12 mouse cellular contexts compared by ENCODE assay signal in the genomic region with DNA sequence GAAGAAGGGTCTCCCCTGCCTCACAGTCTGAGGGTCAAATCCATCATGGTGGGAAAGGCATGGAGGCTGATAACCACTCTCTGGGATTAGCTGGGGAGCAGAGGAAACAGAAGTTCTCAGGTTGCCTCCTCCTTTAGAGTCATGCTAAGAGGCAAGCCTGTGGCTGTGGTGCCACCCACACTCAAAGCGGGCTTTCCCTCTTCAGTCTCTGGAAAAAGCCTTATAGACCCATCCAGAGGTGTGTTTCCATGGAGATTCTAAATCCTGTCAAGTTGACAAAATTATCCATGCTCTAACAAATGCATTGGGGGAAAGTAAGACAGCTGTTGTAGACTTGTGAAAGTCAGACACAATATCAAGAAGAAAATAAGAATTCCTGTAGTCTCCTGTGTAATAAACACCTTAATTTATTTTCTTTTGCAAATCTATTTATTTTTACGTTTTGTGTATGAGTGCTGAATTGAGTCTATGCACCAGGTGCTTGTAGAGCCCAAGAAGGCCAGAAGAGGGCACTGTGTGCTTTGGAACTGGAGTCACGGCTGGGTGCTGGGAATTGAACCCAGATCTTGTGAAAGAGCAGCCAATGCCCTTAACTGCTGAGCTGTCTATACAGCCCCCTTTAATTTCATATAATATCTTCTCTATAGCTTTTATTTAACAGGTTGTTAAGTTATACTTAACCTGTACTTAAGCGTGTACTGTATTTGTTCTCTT. TPM values are rescaled to one million over a fixed set of nuclear protein-coding genes. Genes with fewer than 3 reads are reported as not detected.
DNase-seq lines count a peak whose midpoint lies in the region; ATAC-seq and TF ChIP-seq lines count a peak whose summit lies in the region.
"Had no signal": no experiment of that assay in that cellular context is flagged by ENCODE, and none has a peak within 500 bp of the region (broad histone marks: within the 10 kb centered on the region; RNA-seq: fewer than 3 reads in every experiment).

No protein-coding gene starts in this region.

- H3K27me3 ChIP-seq in cerebellum, adult 2 months (ENCODE audit: control insufficient read depth, insufficient read depth, low read length), result no peaks in the 10 kb centered on the region
- peaks cover 40% of the 10 kb centered on the region for H3K27me3 ChIP-seq in liver, postnatal 0 days (ENCODE audit: insufficient read depth, low read length)
- peaks cover 65% of the 10 kb centered on the region for H3K27me3 ChIP-seq in liver, embryonic 12.5 days (replicated peaks)
- H3K27me3 ChIP-seq in limb, embryonic 10.5 days (ENCODE audit: low read depth, poor library complexity, severe bottlenecking), result peaks cover 40% of the 10 kb centered on the region

- ATAC-seq in liver, postnatal 0 days, result no peak
- no peak for ATAC-seq in liver, embryonic 12.5 days

- peak; percentile 43 to 45 for DNase-seq in cerebellum, adult 2 months
- DNase-seq in cerebellum, postnatal 4 days (ENCODE audit: low spot score in 2 of 2), result no peak
- DNase-seq in liver, postnatal 0 days, result peak; percentile 21
- DNase-seq in R1 (ENCODE audit: low read depth, low spot score), result peak; percentile 67
- peak; percentile 53 for DNase-seq in induced T-regulatory cell, adult 2 months (ENCODE audit: low read depth)
- DNase-seq in limb, embryonic 10.5 days (ENCODE audit: low spot score), result no peak
- DNase-seq in gastrocnemius, postnatal 14 days, result no peak
- DNase-seq: B cell, adult 2 months; kidney, adult 11 months; liver, embryonic 13.5 days had no signal

- H3K36me3 ChIP-seq in liver, postnatal 0 days (replicated peaks; ENCODE audit: insufficient read depth, low read length), result no peaks in the 10 kb centered on the region
- H3K36me3 ChIP-seq in liver, embryonic 12.5 days, result no peaks in the 10 kb centered on the region
- no peaks in the 10 kb centered on the region for H3K36me3 ChIP-seq in limb, embryonic 10.5 days
- H3K36me3 ChIP-seq: liver, embryonic 13.5 days; midbrain, embryonic 12.5 days had no signal

- WGBS in cerebellum, adult 2 months, result 83% methylated on average over 4 of the region's 4 CpGs
- 66% methylated on average over 4 of the region's 4 CpGs for WGBS in liver, postnatal 0 days (ENCODE audit: insufficient replicate concordance)
- 47% methylated on average over 4 of the region's 4 CpGs for WGBS in liver, embryonic 12.5 days (ENCODE audit: insufficient replicate concordance)
- 73% methylated on average over 4 of the region's 4 CpGs for WGBS in limb, embryonic 10.5 days

- intact Hi-C loops in gastrocnemius, postnatal 14 days (cut with DNase I; ENCODE audit: low total_unique reads), result loop anchor here (10.0 kb wide), 1 partner anchor 315 kb away; no protein-coding TSS in a partner anchor

- H3K9ac ChIP-seq in liver, postnatal 0 days (replicated peaks), result no peak overlapping the region
- no peak overlapping the region for H3K9ac ChIP-seq in liver, embryonic 12.5 days
- H3K9ac ChIP-seq: liver, embryonic 13.5 days; midbrain, embryonic 12.5 days had no signal

- no peak for TF ChIP-seq POLR2A in cerebellum, adult 2 months (IDR thresholded peaks at IDR 0.05; ENCODE audit: borderline replicate concordance, insufficient read depth, low read length)

- H3K4me2 ChIP-seq in liver, postnatal 0 days (ENCODE audit: low read depth, low read length), result no peak overlapping the region
- H3K4me2 ChIP-seq in liver, embryonic 12.5 days, result no peak overlapping the region
- H3K4me2 ChIP-seq: liver, embryonic 13.5 days; midbrain, embryonic 12.5 days had no signal

- TF ChIP-seq EP300 in liver, postnatal 0 days (IDR thresholded peaks at IDR 0.05; ENCODE audit: low read depth), result no peak

- H3K27ac ChIP-seq in cerebellum, adult 2 months (ENCODE audit: insufficient read depth, low read length), result peak overlapping the region; percentile 68
- H3K27ac ChIP-seq in liver, postnatal 0 days (ENCODE audit: low read depth), result no peak overlapping the region
- no peak overlapping the region for H3K27ac ChIP-seq in liver, embryonic 12.5 days
- H3K27ac ChIP-seq in limb, embryonic 10.5 days, result no peak overlapping the region
- H3K27ac ChIP-seq: liver, embryonic 13.5 days; midbrain, embryonic 12.5 days had no signal

- H3K4me1 ChIP-seq in cerebellum, adult 2 months (ENCODE audit: control insufficient read depth, insufficient read depth, low read length), result peaks cover 20% of the 10 kb centered on the region
- H3K4me1 ChIP-seq in liver, postnatal 0 days (ENCODE audit: insufficient read depth), result peaks cover 4% of the 10 kb centered on the region
- peaks cover 11% of the 10 kb centered on the region; the same call in 1 of the 2 replicates for H3K4me1 ChIP-seq in liver, embryonic 12.5 days
- peaks cover 33% of the 10 kb centered on the region for H3K4me1 ChIP-seq in limb, embryonic 10.5 days

- TF ChIP-seq CTCF in cerebellum, adult 2 months (IDR thresholded peaks at IDR 0.05; ENCODE audit: borderline replicate concordance, insufficient read depth, low read depth, low read length), result peak; percentile 39; the same call in 1 of the 2 replicates
- TF ChIP-seq CTCF in liver, postnatal 0 days (IDR thresholded peaks at IDR 0.05; ENCODE audit: low read depth), result peak; percentile 49

- H3K9me3 ChIP-seq in liver, postnatal 0 days (ENCODE audit: low read length), result no peaks in the 10 kb centered on the region
- H3K9me3 ChIP-seq in liver, embryonic 12.5 days (replicated peaks), result no peaks in the 10 kb centered on the region
- no peaks in the 10 kb centered on the region for H3K9me3 ChIP-seq in limb, embryonic 10.5 days (replicated peaks)
- H3K9me3 ChIP-seq: liver, embryonic 13.5 days; midbrain, embryonic 12.5 days had no signal

- no peak overlapping the region for H3K4me3 ChIP-seq in cerebellum, adult 2 months (replicated peaks; ENCODE audit: insufficient read depth, low read depth, low read length)
- no peak overlapping the region for H3K4me3 ChIP-seq in liver, postnatal 0 days (ENCODE audit: low read depth, low read length)
- H3K4me3 ChIP-seq in liver, embryonic 12.5 days, result no peak overlapping the region
- no peak overlapping the region for H3K4me3 ChIP-seq in limb, embryonic 10.5 days
- H3K4me3 ChIP-seq: liver, embryonic 13.5 days; midbrain, embryonic 12.5 days had no signal

RNA-seq across cellular contexts. Expression of a gene that starts 2.8 kb away (rescaled TPM):
- 204 and 227 TPM in 2 replicates for polyA plus RNA-seq in cerebellum, adult 2 months (2012; rRNA removed)
- polyA plus RNA-seq in liver, postnatal 0 days (2015; fragmentation: Nextera tagmentation; extraction: Ambion mirVana), result not detected in 2 replicates
- 0.15 and 0.18 TPM in 2 replicates for polyA plus RNA-seq in liver, embryonic 12.5 days (2016; fragmentation: Nextera tagmentation; extraction: Ambion mirVana)
- 0.03 and 0.08 TPM in 2 replicates for polyA plus RNA-seq in limb, embryonic 10.5 days (2016; fragmentation: Nextera tagmentation; extraction: Ambion mirVana)
- under 1 TPM; 0.42 to 0.62 TPM for total RNA-seq in gastrocnemius, postnatal 14 days (2021)

RNA-seq across cellular contexts. Expression of a gene that starts 13.2 kb away (rescaled TPM):
- 18.6 and 19.1 TPM in 2 replicates for polyA plus RNA-seq in cerebellum, adult 2 months (2012; rRNA removed)
- polyA plus RNA-seq in liver, postnatal 0 days (2015; fragmentation: Nextera tagmentation; extraction: Ambion mirVana), result 7.8 and 9.6 TPM in 2 replicates
- polyA plus RNA-seq in liver, embryonic 12.5 days (2016; fragmentation: Nextera tagmentation; extraction: Ambion mirVana), result 34.0 and 34.5 TPM in 2 replicates
- 10.6 and 12.5 TPM in 2 replicates for polyA plus RNA-seq in limb, embryonic 10.5 days (2016; fragmentation: Nextera tagmentation; extraction: Ambion mirVana)
- total RNA-seq in gastrocnemius, postnatal 14 days (2021), result 1 to 10 TPM; 4.1 to 7.0 TPM

RNA-seq across cellular contexts. Expression of a gene that starts 25.0 kb away (rescaled TPM):
- 12.8 and 13.8 TPM in 2 replicates for polyA plus RNA-seq in cerebellum, adult 2 months (2012; rRNA removed)
- 5.9 and 7.0 TPM in 2 replicates for polyA plus RNA-seq in liver, postnatal 0 days (2015; fragmentation: Nextera tagmentation; extraction: Ambion mirVana)
- polyA plus RNA-seq in liver, embryonic 12.5 days (2016; fragmentation: Nextera tagmentation; extraction: Ambion mirVana), result 6.9 TPM in 2 replicates
- polyA plus RNA-seq in limb, embryonic 10.5 days (2016; fragmentation: Nextera tagmentation; extraction: Ambion mirVana), result 22.0 and 25.6 TPM in 2 replicates
- 10 to 100 TPM; 11.1 to 12.3 TPM for total RNA-seq in gastrocnemius, postnatal 14 days (2021)

RNA-seq across cellular contexts. Expression of a gene that starts 27.5 kb away (rescaled TPM):
- polyA plus RNA-seq in cerebellum, adult 2 months (2012; rRNA removed), result 10.7 and 11.0 TPM in 2 replicates
- 0.78 and 1.0 TPM in 2 replicates for polyA plus RNA-seq in liver, postnatal 0 days (2015; fragmentation: Nextera tagmentation; extraction: Ambion mirVana)
- polyA plus RNA-seq in liver, embryonic 12.5 days (2016; fragmentation: Nextera tagmentation; extraction: Ambion mirVana), result 2.4 and 2.5 TPM in 2 replicates
- 4.1 and 5.6 TPM in 2 replicates for polyA plus RNA-seq in limb, embryonic 10.5 days (2016; fragmentation: Nextera tagmentation; extraction: Ambion mirVana)
- total RNA-seq in gastrocnemius, postnatal 14 days (2021), result 1 to 10 TPM; 2.6 to 3.1 TPM

Comparison
In these comparisons a context has a peak if more than half of its experiments do, and no peak if none do; other contexts are left out.
1. DNase-seq: peak in cerebellum, adult 2 months (2 of 2), liver, postnatal 0 days (single experiment), R1 (single experiment) and induced T-regulatory cell, adult 2 months (single experiment); none in cerebellum, postnatal 4 days (0 of 2), limb, embryonic 10.5 days (single experiment) and gastrocnemius, postnatal 14 days (single experiment).
2. RNA of a gene that starts 2.8 kb away (polyA plus RNA-seq): 204 to 227 TPM in cerebellum, adult 2 months; 0.15 to 0.18 TPM in liver, embryonic 12.5 days, 0.03 to 0.08 TPM in limb, embryonic 10.5 days and not detected in liver, postnatal 0 days; every median in the first group is over 100 times any median in the second.